Mouse (Mus musculus) thymus, postnatal 4 days (tissue): ENCODE results near the gene BC029722.
"Not testable (repeated sequence)": the region's sequence is repeated elsewhere in the genome, so short reads cannot be mapped to it uniquely, and the experiment has no call there.

Experiments used
- DNase-seq: peaks from one replicate; pipeline ENCODE4 v3.0.0; 2021

The BC029722 gene

GRCm38 (mm10) chr2:155819392-155819448 lies at the start of gene BC029722:
Gene BC029722, minus strand, starts transcription at chr2:155819426.
- DNase-seq = no peak

- DNase-seq = no peak
Observed at GRCm38 (mm10) chr2:155868320-155868719, 49.1 kb upstream of the BC029722 start.

- DNase-seq = no peak
Observed at GRCm38 (mm10) chr2:155863301-155863867, 44.2 kb upstream of the BC029722 start.

- no peak for DNase-seq
Observed at GRCm38 (mm10) chr2:155862573-155863300, 43.5 kb upstream of the BC029722 start.

- DNase-seq = no peak
Observed at GRCm38 (mm10) chr2:155861581-155861980, 42.4 kb upstream of the BC029722 start.

- no peak for DNase-seq
Observed at GRCm38 (mm10) chr2:155860102-155860501, 40.9 kb upstream of the BC029722 start.

GRCm38 (mm10) chr2:155852536-155852935 lies 33.3 kb upstream of the BC029722 start:
- DNase-seq = no peak

- DNase-seq = no peak
Observed at GRCm38 (mm10) chr2:155850120-155850519, 30.9 kb upstream of the BC029722 start.

GRCm38 (mm10) chr2:155849464-155849863 lies 30.2 kb upstream of the BC029722 start:
- no peak for DNase-seq

GRCm38 (mm10) chr2:155848291-155848690 lies 29.1 kb upstream of the BC029722 start:
- peak; percentile 85 for DNase-seq

GRCm38 (mm10) chr2:155846930-155847329 lies 27.7 kb upstream of the BC029722 start:
- no peak for DNase-seq

- DNase-seq = no peak
Observed at GRCm38 (mm10) chr2:155838961-155839360, 19.7 kb upstream of the BC029722 start.

- no peak for DNase-seq
Observed at GRCm38 (mm10) chr2:155837961-155838360, 18.7 kb upstream of the BC029722 start.

GRCm38 (mm10) chr2:155834732-155835131 lies 15.5 kb upstream of the BC029722 start, which contains the start of gene Fam83c:
Gene Fam83c, minus strand, starts transcription at chr2:155834854.
- no peak for DNase-seq

- not testable (repeated sequence) for DNase-seq
Observed at GRCm38 (mm10) chr2:155832087-155832486, 12.9 kb upstream of the BC029722 start.

GRCm38 (mm10) chr2:155831302-155831701 lies 12.1 kb upstream of the BC029722 start:
- no peak for DNase-seq

GRCm38 (mm10) chr2:155830841-155831240 lies 11.6 kb upstream of the BC029722 start:
- DNase-seq = no peak

- peak; percentile 87 for DNase-seq
Observed at GRCm38 (mm10) chr2:155826630-155827424, 7.6 kb upstream of the BC029722 start, which contains the start of gene Eif6. Gene Eif6, minus strand, starts transcription at chr2:155826925.

- DNase-seq = no peak
Observed at GRCm38 (mm10) chr2:155825904-155826629, 6.8 kb upstream of the BC029722 start.

- no peak for DNase-seq
Observed at GRCm38 (mm10) chr2:155823722-155824121, 4.5 kb upstream of the BC029722 start.

GRCm38 (mm10) chr2:155820779-155821178 lies 1.6 kb upstream of the BC029722 start:
- DNase-seq = no peak

GRCm38 (mm10) chr2:155819449-155820251 lies 424 bp upstream of the BC029722 start:
- DNase-seq = no peak
